Mouse (Mus musculus) brain, embryonic 14.5 days (tissue): ENCODE measurements around the gene Psen2. TPM values are rescaled to one million over a fixed set of nuclear protein-coding genes. Genes with fewer than 3 reads are reported as not detected.

Experiments used
- DNase-seq: peaks from one replicate; pipeline ENCODE4 v3.0.0-alpha.2; 2011; ENCODE audit warnings: low read depth
- CTCF ChIP-seq: fragments of 200-500 bp; IDR thresholded peaks from 2 replicates; pipeline ENCODE4 v1.5.1; 2012; ENCODE audit warnings: inconsistent platforms, mild to moderate bottlenecking, moderate library complexity, borderline replicate concordance; ENCODE audit not compliant: insufficient read depth, insufficient read length; ENCODE audit errors: extremely low read depth
- POLR2A ChIP-seq: fragments of 200-500 bp; IDR thresholded peaks from 2 replicates; pipeline ENCODE4 v1.6.1; 2012; ENCODE audit warnings: mild to moderate bottlenecking, inconsistent platforms, borderline replicate concordance; ENCODE audit not compliant: poor library complexity, insufficient read depth, insufficient read length, severe bottlenecking; ENCODE audit errors: extremely low read depth
- polyA plus RNA-seq: library from polyadenylated mRNA; depleted of rRNA; stranded (reverse); fragments of >200 nt; gene quantifications from 2 replicates; pipeline ENCODE4 v1.2.3, GENCODE M21; 2012

The Psen2 gene
- polyA plus RNA-seq, 1 experiment, result 17.9 TPM

- peak; percentile 98 for TF ChIP-seq CTCF
- TF ChIP-seq POLR2A, result no peak
- peak; percentile 93 for DNase-seq
Measured at GRCm38 (mm10) chr1:180268249-180269031, 5.2 kb upstream of the Psen2 start.

DNA sequence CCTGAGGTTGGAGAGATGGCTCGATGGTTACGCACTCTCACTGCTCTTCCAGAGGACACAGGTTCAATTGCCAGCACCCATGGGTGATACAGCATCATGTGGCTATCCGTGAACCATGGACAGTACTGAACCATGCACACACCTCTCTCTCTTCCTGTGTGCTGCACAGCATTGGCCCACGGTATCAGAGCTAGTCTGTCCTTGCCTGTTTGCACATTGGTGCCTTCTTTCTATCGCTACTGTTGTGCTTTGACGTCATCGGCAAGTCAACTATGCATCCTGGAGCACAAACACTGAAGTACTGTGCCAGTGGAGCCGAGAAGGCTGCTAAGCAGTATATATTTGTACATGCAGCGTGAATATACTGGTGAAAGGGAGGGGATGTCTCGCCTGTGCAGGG, 3.9 kb upstream of the Psen2 start:
- TF ChIP-seq CTCF (no peak), POLR2A (no peak)
- DNase-seq, result no peak

- TF ChIP-seq POLR2A (no peak), CTCF (no peak)
- DNase-seq, result peak; percentile 19
Measured at GRCm38 (mm10) chr1:180265399-180265798, 2.2 kb upstream of the Psen2 start.

DNA sequence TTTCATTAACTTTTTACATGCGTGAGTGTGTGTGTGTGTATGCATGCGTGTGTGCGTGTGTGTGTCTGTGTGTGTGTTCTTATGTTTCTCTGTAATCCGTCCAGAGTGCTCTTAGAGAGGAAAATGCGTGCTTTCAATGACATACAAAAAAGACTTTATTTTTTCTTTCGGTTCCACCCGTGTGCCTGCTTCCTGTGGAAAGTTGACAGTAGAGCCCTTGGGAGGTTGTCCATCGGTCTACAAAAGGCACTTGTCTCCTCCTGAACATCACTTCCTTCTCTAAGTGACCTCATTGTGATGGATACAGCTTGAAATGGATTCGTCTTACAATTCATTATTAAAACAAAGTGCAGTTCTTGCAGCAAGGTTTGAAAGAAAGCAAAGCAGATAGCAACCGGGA, 1.6 kb upstream of the Psen2 start:
- no peak for DNase-seq
- TF ChIP-seq POLR2A (no peak), CTCF (no peak)

GRCm38 (mm10) chr1:180264389-180264788, 1.2 kb upstream of the Psen2 start:
- DNase-seq, result no peak
- TF ChIP-seq CTCF (no peak), POLR2A (no peak)

DNA sequence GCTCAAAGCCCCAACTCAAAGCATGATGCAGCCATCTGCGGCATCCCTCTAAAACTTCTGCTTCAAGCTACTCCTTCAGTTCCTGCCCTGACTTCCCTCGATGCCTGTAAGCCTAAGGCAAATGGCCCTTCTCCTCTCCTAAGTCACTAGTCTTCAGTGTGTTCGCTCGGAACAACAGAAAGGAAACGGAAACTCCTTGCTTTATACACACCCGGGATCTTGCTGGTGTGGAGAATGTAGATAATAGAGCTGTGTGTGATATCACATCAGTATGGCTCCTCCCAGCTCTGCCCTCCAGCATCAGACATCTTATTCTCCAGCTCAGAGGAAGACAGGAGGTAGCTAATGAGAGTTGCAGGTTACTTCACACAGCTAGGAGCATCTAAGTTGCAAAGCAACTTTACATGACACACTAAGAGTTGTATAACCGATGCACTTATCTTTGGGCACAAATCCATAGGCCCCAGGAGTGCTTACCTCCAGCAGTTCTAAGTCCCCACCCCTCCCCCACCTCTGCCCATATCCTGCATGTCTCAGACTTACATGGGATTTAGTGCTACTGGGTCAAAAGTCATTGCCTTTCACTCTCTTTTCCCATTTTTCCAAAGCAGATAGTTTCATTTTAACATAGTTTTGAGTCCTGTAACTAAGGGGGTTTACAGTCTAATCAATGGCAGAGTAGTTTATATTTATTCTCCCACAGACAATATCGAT, 1.2 kb downstream of the Psen2 start:
- TF ChIP-seq POLR2A (no peak), CTCF (no peak)
- no peak for DNase-seq

- TF ChIP-seq CTCF (no peak), POLR2A (no peak)
- no peak for DNase-seq
Measured at GRCm38 (mm10) chr1:180261415-180261814, 1.8 kb downstream of the Psen2 start.

DNA sequence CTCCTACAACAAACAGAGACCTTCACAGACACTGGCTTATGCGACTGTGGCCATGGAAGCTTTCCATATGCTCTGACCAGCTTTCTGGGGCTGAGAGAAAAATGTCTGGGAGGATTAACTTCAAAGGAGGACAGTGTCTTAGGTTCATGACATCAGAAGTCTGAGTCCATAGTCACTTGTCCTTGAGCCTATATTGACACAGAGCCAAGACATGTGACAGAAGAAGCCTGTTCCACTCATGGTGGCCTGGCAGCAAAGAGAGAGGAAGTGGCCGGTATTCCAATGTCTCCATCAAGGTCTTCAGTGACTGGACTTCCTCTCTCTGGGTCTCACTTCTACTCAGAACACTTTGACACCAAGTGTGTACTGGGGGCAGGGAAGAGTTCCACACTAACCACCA, 2.4 kb downstream of the Psen2 start:
- TF ChIP-seq POLR2A, result no peak
- DNase-seq, result no peak

DNA sequence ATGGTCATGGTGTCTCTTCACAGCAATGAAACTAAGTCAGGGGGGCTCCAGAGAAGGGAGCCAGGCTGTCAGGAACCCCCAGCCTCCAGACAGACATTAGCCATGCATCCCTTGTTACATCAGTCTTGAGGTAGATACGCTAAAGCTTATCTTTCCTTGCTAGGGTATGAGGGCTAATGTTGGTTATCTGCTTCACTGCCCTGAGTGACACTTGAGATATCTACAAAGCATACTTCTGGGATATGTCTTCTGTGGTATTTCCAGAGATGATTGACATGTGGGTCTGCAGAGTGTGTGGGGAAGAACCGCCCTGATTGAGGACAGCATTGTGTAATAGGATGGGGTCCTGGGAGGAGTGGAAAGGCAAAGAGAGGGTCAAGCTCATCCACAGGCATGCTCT, 3.5 kb downstream of the Psen2 start:
- DNase-seq, result no peak
- no peak for TF ChIP-seq POLR2A
- no peak for TF ChIP-seq CTCF

- no peak for DNase-seq
- TF ChIP-seq POLR2A (no peak), CTCF (no peak)
Measured at GRCm38 (mm10) chr1:180257446-180257845, 5.8 kb downstream of the Psen2 start.

GRCm38 (mm10) chr1:180256866-180257265, 6.4 kb downstream of the Psen2 start:
- no peak for DNase-seq

More at GRCm38 (mm10) chr1:180256866-180257265, 6.4 kb downstream of the Psen2 start:
- TF ChIP-seq POLR2A (no peak), CTCF (no peak)
